Comparison of ENCODE assay signal across 8 mouse cellular contexts in the genomic region with DNA sequence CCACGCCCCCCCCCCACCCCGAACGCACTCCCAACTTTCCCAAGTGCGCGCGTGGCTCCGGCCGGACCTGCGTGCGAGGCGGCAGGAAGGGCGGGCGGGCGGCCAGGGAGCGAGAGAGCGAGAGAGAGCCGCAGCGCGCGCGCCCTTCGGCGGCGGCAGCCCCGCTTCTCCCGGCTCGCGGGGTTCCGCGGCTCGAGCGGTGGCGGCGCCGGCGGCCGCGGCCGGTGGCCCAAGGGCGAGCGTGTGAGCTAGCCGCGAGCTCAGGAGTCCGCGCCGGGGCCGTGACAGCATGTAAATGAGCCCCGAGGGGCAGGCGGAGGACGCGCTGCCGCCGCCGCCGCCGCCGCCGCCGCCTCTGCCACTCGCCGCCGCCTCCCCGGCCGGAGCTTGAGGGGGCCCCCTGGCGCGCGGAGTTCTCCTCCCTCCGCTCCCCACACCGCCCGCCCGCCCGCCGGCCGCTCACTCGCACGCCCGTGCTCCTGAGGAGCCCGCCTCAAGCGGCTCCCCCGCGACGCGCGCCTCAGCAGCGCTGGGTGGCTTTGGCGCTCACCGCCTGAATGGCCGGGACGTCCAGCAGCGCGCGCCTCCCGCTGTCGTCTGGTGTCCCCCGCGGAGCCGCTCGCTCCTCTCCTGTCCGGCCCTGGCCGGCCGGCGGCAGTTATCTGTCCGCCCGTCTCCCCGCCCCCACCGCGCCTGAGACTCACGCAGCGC. TPM values are rescaled to one million over a fixed set of nuclear protein-coding genes. Genes with fewer than 3 reads are reported as not detected.
DNase-seq lines count a peak whose midpoint lies in the region; ATAC-seq and TF ChIP-seq lines count a peak whose summit lies in the region.

No protein-coding gene starts in this region.

- H3K4me1 ChIP-seq in erythroblast, embryonic 14.5 days (ENCODE audit: control insufficient read depth), result peaks cover 3% of the 10 kb centered on the region
- H3K4me1 ChIP-seq in heart, postnatal 0 days (ENCODE audit: control insufficient read depth, insufficient read depth), result no peaks in the 10 kb centered on the region; the same call in 1 of the 2 replicates

- no peaks in the 10 kb centered on the region for H3K36me3 ChIP-seq in erythroblast, embryonic 14.5 days (ENCODE audit: control insufficient read depth)
- H3K36me3 ChIP-seq in heart, postnatal 0 days (replicated peaks; ENCODE audit: control insufficient read depth, insufficient read depth, low read length), result no peaks in the 10 kb centered on the region

- peak overlapping the region; percentile 74 for H3K4me2 ChIP-seq in heart, postnatal 0 days (ENCODE audit: low read depth, low read length)

- H3K27me3 ChIP-seq in erythroblast, embryonic 14.5 days (ENCODE audit: control insufficient read depth), result peaks cover 56% of the 10 kb centered on the region
- no peaks in the 10 kb centered on the region for H3K27me3 ChIP-seq in heart, postnatal 0 days (ENCODE audit: control insufficient read depth, insufficient read depth, low read length)

- no peak for TF ChIP-seq EP300 in heart, postnatal 0 days (IDR thresholded peaks at IDR 0.05; ENCODE audit: low read depth)

- DNase-seq in adrenal gland, postnatal 36 days, result peak; percentile 77 to 86
- peak; percentile 35 for DNase-seq in heart, postnatal 0 days (ENCODE audit: low spot score)
- DNase-seq in kidney, postnatal 25 days, result peak; percentile 68 to 87
- DNase-seq in lung, postnatal 10 days, result peak; percentile 73
- DNase-seq in ovary, postnatal 10 days (ENCODE audit: low spot score), result peak; percentile 12
- DNase-seq in thymus, postnatal 36 days, result peak; percentile 58 to 70

- 24% methylated on average over 17 of the region's 109 CpGs for WGBS in heart, postnatal 0 days

- peak overlapping the region; percentile 89 for H3K27ac ChIP-seq in heart, postnatal 0 days (ENCODE audit: low read depth)

- peak overlapping the region; percentile 54 for H3K4me3 ChIP-seq in erythroblast, embryonic 14.5 days (replicated peaks)
- peak overlapping the region; percentile 68 for H3K4me3 ChIP-seq in heart, postnatal 0 days (ENCODE audit: low read depth, low read length)

- TF ChIP-seq CTCF in heart, postnatal 0 days (IDR thresholded peaks at IDR 0.05; ENCODE audit: low read depth), result no peak

- peak overlapping the region; percentile 58 for H3K9ac ChIP-seq in heart, postnatal 0 days (replicated peaks; ENCODE audit: low read depth, low read length)

- peaks cover 14% of the 10 kb centered on the region for H3K9me3 ChIP-seq in erythroblast, embryonic 14.5 days (ENCODE audit: control insufficient read depth, low read length)
- no peaks in the 10 kb centered on the region for H3K9me3 ChIP-seq in heart, postnatal 0 days (replicated peaks; ENCODE audit: control insufficient read depth, low read length)

- ATAC-seq in CD4-positive, CD25-positive, alpha-beta regulatory T cell, adult 4 months, result peak; percentile 25
- peak; percentile 84 for ATAC-seq in heart, postnatal 0 days (ENCODE audit: insufficient read depth, low read depth)

RNA-seq across cellular contexts. Expression of a gene that starts 1.5 kb away (rescaled TPM):
- 100 to 1,000 TPM; 366 to 590 TPM for polyA plus RNA-seq in CD4-positive, CD25-positive, alpha-beta regulatory T cell, adult 4 months (2017; shearing (Covaris generic))
- 100 to 1,000 TPM; 118 to 142 TPM for total RNA-seq in adrenal gland, postnatal 36 days (2021)
- 0.07 and 0.22 TPM in 2 replicates for polyA plus RNA-seq in erythroblast, embryonic 14.5 days (2012)
- total RNA-seq in heart, postnatal 0 days (2014; rRNA removed; ENCODE audit: low replicate concordance), result 187 and 240 TPM in 2 replicates
- polyA plus RNA-seq in heart, postnatal 0 days (2015; fragmentation: Nextera tagmentation; extraction: Ambion mirVana), result 165 and 172 TPM in 2 replicates

Comparison
In these comparisons a context has a peak if more than half of its experiments do, and no peak if none do; other contexts are left out.
1. Peak in every context shown above with its lines: DNase-seq, ATAC-seq, H3K4me3 ChIP-seq and H3K27ac ChIP-seq.
2. DNase-seq: peak in every context shown above with its lines; median percentile 82 in adrenal gland, postnatal 36 days; 78 in kidney, postnatal 25 days; 73 in lung, postnatal 10 days; 64 in thymus, postnatal 36 days; 35 in heart, postnatal 0 days; 12 in ovary, postnatal 10 days.
3. RNA of a gene that starts 1.5 kb away (polyA plus RNA-seq): 366 to 590 TPM in CD4-positive, CD25-positive, alpha-beta regulatory T cell, adult 4 months and 165 to 172 TPM in heart, postnatal 0 days; 0.07 to 0.22 TPM in erythroblast, embryonic 14.5 days; every median in the first group is over 100 times any median in the second.